Mouse (Mus musculus): ENCODE measurements around the gene Pfkm. TPM values are rescaled to one million over a fixed set of nuclear protein-coding genes. Genes with fewer than 3 reads are reported as not detected.
A peak's percentile ranks its signal among the peaks of the same experiment; 100 is the strongest.

Pfkm gene
- total RNA-seq, 4 experiments from 2014 or later = 2,927 to 3,255 (median 3,175) TPM

- no peak for DNase-seq (ENCODE audit: low spot score in 2 of 2)
Measured at GRCm38 (mm10) chr15:98170365-98170764, 78.0 kb downstream of the Pfkm start.

- no peak for DNase-seq (ENCODE audit: low spot score in 2 of 2)
Measured at GRCm38 (mm10) chr15:98170917-98171316, 78.5 kb downstream of the Pfkm start.

- DNase-seq (ENCODE audit: low spot score in 2 of 2) = no peak
Measured at GRCm38 (mm10) chr15:98172113-98172512, 79.7 kb downstream of the Pfkm start.

GRCm38 (mm10) chr15:98173821-98174220 lies 81.4 kb downstream of the Pfkm start:
- DNase-seq (ENCODE audit: low spot score in 2 of 2) = no peak

- no peak for DNase-seq (ENCODE audit: low spot score in 2 of 2)
Measured at GRCm38 (mm10) chr15:98177320-98177719, 84.9 kb downstream of the Pfkm start.

- no peak for DNase-seq (ENCODE audit: low spot score in 2 of 2)
Measured at GRCm38 (mm10) chr15:98180567-98181131, 88.3 kb downstream of the Pfkm start.

- peak; percentile 92 to 96 for DNase-seq (ENCODE audit: low spot score in 2 of 2)
Measured at GRCm38 (mm10) chr15:98181132-98181711, 88.8 kb downstream of the Pfkm start.

Other genes with a start within 250 kb of the Pfkm start
- gene Hdac7, start 248.1 kb upstream of the Pfkm start, total RNA-seq (2022) = 1 to 10 TPM; 5.8 to 9.6 (median 9.3) TPM
- under 1 TPM in 3 of 4 experiments, not detected in 1; 0.07 to 0.13 (median 0.10) TPM for gene Vdr, start 182.0 kb upstream of the Pfkm start, total RNA-seq (2022)
- 1 to 10 TPM; 4.3 to 8.5 (median 6.5) TPM for gene Tmem106c, start 128.4 kb upstream of the Pfkm start, total RNA-seq (2022)
- gene Col2a1, start 87.9 kb upstream of the Pfkm start, total RNA-seq (2022) = under 1 TPM; 0.19 to 0.51 (median 0.38) TPM
- gene Senp1, start 1.2 kb downstream of the Pfkm start, total RNA-seq (2022) = 1 to 10 TPM; 7.2 to 10.0 (median 8.5) TPM
- 100 to 1,000 TPM; 123 to 141 (median 129) TPM for gene Asb8, start 73.0 kb downstream of the Pfkm start, total RNA-seq (2022)
- gene Ccdc184, start 74.6 kb downstream of the Pfkm start, total RNA-seq (2022) = not detected
- not detected for gene Olfr288, start 103.0 kb downstream of the Pfkm start, total RNA-seq (2022)
- not detected for gene Gm44579, start 128.4 kb downstream of the Pfkm start, total RNA-seq (2022)
- not detected for gene Olfr287, start 128.5 kb downstream of the Pfkm start, total RNA-seq (2022)
- gene Olfr286, start 141.9 kb downstream of the Pfkm start, total RNA-seq (2022) = not detected
- gene H1fnt, start 164.7 kb downstream of the Pfkm start, total RNA-seq (2022) = not detected
- gene Zfp641, start 203.6 kb downstream of the Pfkm start, total RNA-seq (2022) = 10 to 100 TPM in 3 of 4 experiments, 1 to 10 TPM in 1; 9.8 to 16.3 (median 13.7) TPM
- not detected for gene Olfr285, start 224.8 kb downstream of the Pfkm start, total RNA-seq (2022)
- not detected for gene Olfr284, start 248.4 kb downstream of the Pfkm start, total RNA-seq (2022)

Measured in gastrocnemius, adult 8-10 months (tissue).